Mouse (Mus musculus) lung, postnatal 0 days (tissue): ENCODE measurements around the gene Vgll4.

ENCODE experiments used
- CTCF ChIP-seq: IDR thresholded peaks from 2 replicates; pipeline ENCODE4 v1.5.1; 2016; ENCODE audit warnings: antibody characterized with exemption, mild to moderate bottlenecking
- EP300 ChIP-seq: IDR thresholded peaks from 2 replicates; pipeline ENCODE4 v1.6.1; 2016; ENCODE audit warnings: antibody characterized with exemption, mild to moderate bottlenecking, control low read depth

DNA sequence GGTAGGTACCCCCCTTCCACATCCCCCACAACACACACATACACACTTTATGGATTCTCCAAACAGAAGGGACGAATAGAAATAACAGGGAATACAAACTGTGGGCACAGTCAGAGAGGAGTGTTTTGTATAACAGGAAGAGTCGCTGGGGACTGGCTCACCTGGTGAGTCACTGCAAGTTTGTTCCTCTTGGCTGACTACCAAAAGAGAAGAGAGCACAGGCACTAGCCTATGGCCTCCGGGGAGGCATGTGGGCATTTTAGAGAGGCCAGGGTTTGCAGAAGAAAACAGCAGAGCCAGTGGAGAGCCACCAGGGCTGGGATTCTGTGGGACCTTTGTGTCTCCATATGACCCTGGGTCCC is 18.8 kb upstream of the Vgll4 start:
- no peak for TF ChIP-seq CTCF
- TF ChIP-seq EP300 = 0 out of 2 replicates have a peak, but pooled peaks have one; percentile 27
